Mouse (Mus musculus) liver, embryonic 14.5 days (tissue): Measurements from ENCODE around the gene Myb.

Experiments
- CTCF ChIP-seq: IDR thresholded peaks from 2 replicates; pipeline ENCODE4 v1.5.1; 2016; ENCODE audit warnings: antibody characterized with exemption, low read depth, control low read depth
- EP300 ChIP-seq: IDR thresholded peaks from 2 replicates; pipeline ENCODE4 v1.6.1; 2016; ENCODE audit warnings: antibody characterized with exemption, low read depth

GRCm38 (mm10) chr10:21187847-21188246, 27.1 kb upstream of the Myb start:
- no peak for TF ChIP-seq CTCF
- no peak for TF ChIP-seq EP300
